Mouse (Mus musculus): ENCODE data around the gene Wdr47. TPM values are rescaled to one million over a fixed set of nuclear protein-coding genes. Genes with fewer than 3 reads are reported as not detected.

Gene Wdr47
- polyA plus RNA-seq, 1 experiment from 2014 or later = 72.9 TPM

GRCm38 (mm10) chr3:108689015-108689441, 97.9 kb downstream of the Wdr47 start:
- 0 out of 2 replicates have a peak, but pooled peaks cover 3% of the 10 kb centered on the region for H3K4me1 ChIP-seq
- no peaks in the 10 kb centered on the region for H3K9me3 ChIP-seq (replicated peaks)
- H3K27ac ChIP-seq = no peak overlapping the region
- H3K36me3 ChIP-seq (ENCODE audit: poor library complexity, severe bottlenecking) = peaks cover 61% of the 10 kb centered on the region
- H3K4me3 ChIP-seq = no peak overlapping the region
- WGBS = 63% methylated on average over 6 of the region's 6 CpGs
- H3K9ac ChIP-seq = no peak overlapping the region
- H3K4me2 ChIP-seq = no peak overlapping the region
- H3K27me3 ChIP-seq = no peaks in the 10 kb centered on the region
- ATAC-seq = no peak

- 72% methylated on average over 8 of the region's 8 CpGs for WGBS
- Histone ChIP-seq H3K9me3 (replicated peaks) (no peaks in the 10 kb centered on the region), H3K27ac (no peak overlapping the region), H3K4me1 (0 out of 2 replicates have a peak, but pooled peaks cover 3% of the 10 kb centered on the region), H3K4me3 (no peak overlapping the region), H3K4me2 (no peak overlapping the region), H3K27me3 (no peaks in the 10 kb centered on the region), H3K36me3 (ENCODE audit: poor library complexity, severe bottlenecking) (peaks cover 61% of the 10 kb centered on the region), H3K9ac (no peak overlapping the region)
- ATAC-seq = no peak
Observed at GRCm38 (mm10) chr3:108689446-108689845, 98.4 kb downstream of the Wdr47 start.

DNA sequence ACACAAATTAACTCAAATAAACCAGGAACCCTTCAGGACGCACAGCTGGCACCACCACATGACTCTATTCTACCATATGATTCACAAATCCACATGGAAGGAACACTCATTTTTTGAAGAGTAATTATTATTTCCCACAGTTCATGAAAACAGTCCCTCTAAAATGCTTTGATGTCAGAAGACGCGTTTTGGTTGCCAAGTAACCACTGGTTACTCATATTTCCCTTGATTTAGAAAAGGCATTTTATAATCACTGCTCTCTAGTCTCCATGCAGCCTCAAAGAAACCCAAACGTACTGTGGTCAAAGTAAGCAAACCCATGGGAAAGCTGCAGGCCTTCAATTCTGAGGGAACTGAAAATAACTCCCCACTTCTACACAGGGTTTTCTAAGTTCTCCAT, 98.9 kb downstream of the Wdr47 start:
- Histone ChIP-seq H3K4me1 (0 out of 2 replicates have a peak, but pooled peaks cover 3% of the 10 kb centered on the region), H3K36me3 (ENCODE audit: poor library complexity, severe bottlenecking) (peaks cover 63% of the 10 kb centered on the region), H3K9ac (no peak overlapping the region), H3K4me3 (no peak overlapping the region), H3K27ac (no peak overlapping the region), H3K27me3 (no peaks in the 10 kb centered on the region), H3K4me2 (no peak overlapping the region), H3K9me3 (replicated peaks) (no peaks in the 10 kb centered on the region)
- 84% methylated on average over 4 of the region's 4 CpGs for WGBS
- ATAC-seq = no peak

- H3K9ac ChIP-seq = no peak overlapping the region
- H3K4me3 ChIP-seq = no peak overlapping the region
- no peak overlapping the region for H3K27ac ChIP-seq
- 95% methylated on average over 9 of the region's 9 CpGs for WGBS
- no peaks in the 10 kb centered on the region for H3K9me3 ChIP-seq (replicated peaks)
- H3K36me3 ChIP-seq (ENCODE audit: poor library complexity, severe bottlenecking) = peaks cover 56% of the 10 kb centered on the region
- no peaks in the 10 kb centered on the region for H3K4me1 ChIP-seq
- no peak overlapping the region for H3K4me2 ChIP-seq
- ATAC-seq = no peak
- H3K27me3 ChIP-seq = no peaks in the 10 kb centered on the region
Observed at GRCm38 (mm10) chr3:108694321-108694720, 103.2 kb downstream of the Wdr47 start.

Small RNA genes lying within 50 kb of the gene (microRNA-seq; reads per million reads assigned to microRNA genes)
- gene Gm22860 = not detected

Other genes with a start within 250 kb of the Wdr47 start
- gene Mybphl, start 226.4 kb upstream of the Wdr47 start, polyA plus RNA-seq (2015; fragmentation: Nextera tagmentation; extraction: Ambion mirVana) = not detected in 2 replicates
- gene Psrc1, start 207.4 kb upstream of the Wdr47 start, polyA plus RNA-seq (2015; fragmentation: Nextera tagmentation; extraction: Ambion mirVana) = 68.6 and 68.9 TPM in 2 replicates
- 45.3 and 56.9 TPM in 2 replicates for gene Celsr2, start 175.7 kb upstream of the Wdr47 start, polyA plus RNA-seq (2015; fragmentation: Nextera tagmentation; extraction: Ambion mirVana)
- 196 and 205 TPM in 2 replicates for gene Sars, start 146.1 kb upstream of the Wdr47 start, polyA plus RNA-seq (2015; fragmentation: Nextera tagmentation; extraction: Ambion mirVana)
- 0.92 and 1.1 TPM in 2 replicates for gene 1700013F07Rik, start 57.1 kb upstream of the Wdr47 start, polyA plus RNA-seq (2015; fragmentation: Nextera tagmentation; extraction: Ambion mirVana)
- gene 5330417C22Rik, start 54.7 kb upstream of the Wdr47 start, polyA plus RNA-seq (2015; fragmentation: Nextera tagmentation; extraction: Ambion mirVana) = 4.3 and 6.4 TPM in 2 replicates
- 59.5 and 61.9 TPM in 2 replicates for gene Tmem167b, start 28.8 kb upstream of the Wdr47 start, polyA plus RNA-seq (2015; fragmentation: Nextera tagmentation; extraction: Ambion mirVana)
- 57.7 and 58.4 TPM in 2 replicates for gene Taf13, start 19.6 kb upstream of the Wdr47 start, polyA plus RNA-seq (2015; fragmentation: Nextera tagmentation; extraction: Ambion mirVana)
- 63.4 and 66.3 TPM in 2 replicates for gene Clcc1, start 62.6 kb downstream of the Wdr47 start, polyA plus RNA-seq (2015; fragmentation: Nextera tagmentation; extraction: Ambion mirVana)
- 64.6 and 69.6 TPM in 2 replicates for gene Gpsm2, start 131.0 kb downstream of the Wdr47 start, polyA plus RNA-seq (2015; fragmentation: Nextera tagmentation; extraction: Ambion mirVana)
- gene Aknad1, start 148.4 kb downstream of the Wdr47 start, polyA plus RNA-seq (2015; fragmentation: Nextera tagmentation; extraction: Ambion mirVana) = not detected in 2 replicates
- gene Stxbp3, start 249.2 kb downstream of the Wdr47 start, polyA plus RNA-seq (2015; fragmentation: Nextera tagmentation; extraction: Ambion mirVana) = 16.0 and 17.1 TPM in 2 replicates